Mouse (Mus musculus) midbrain, embryonic 10.5 days (tissue): Measurements from ENCODE around the gene Nudt21. TPM values are rescaled to one million over a fixed set of nuclear protein-coding genes. Genes with fewer than 3 reads are reported as not detected.
"Not testable (repeated sequence)": the region's sequence is repeated elsewhere in the genome, so short reads cannot be mapped to it uniquely, and the experiment has no call there.

Experiments
- DNase-seq: peaks from one replicate; pipeline ENCODE4 v3.0.0-alpha.2; 2017; ENCODE audit warnings: low spot score
- H3K27ac ChIP-seq: fragments of 300-500 bp; sonication (generic); replicated peaks from 2 replicates; pipeline ENCODE4 v1.5.1; 2016; ENCODE audit warnings: mild to moderate bottlenecking
- H3K27me3 ChIP-seq: fragments of 300-500 bp; sonication (generic); 2 replicates; pipeline ENCODE4 v1.6.1; 2016; ENCODE audit warnings: low read depth, mild to moderate bottlenecking; ENCODE audit not compliant: poor library complexity, severe bottlenecking
- H3K36me3 ChIP-seq: fragments of 300-500 bp; sonication (generic); 2 replicates; pipeline ENCODE4 v1.6.1; 2016; ENCODE audit warnings: mild to moderate bottlenecking, moderate library complexity
- H3K4me1 ChIP-seq: fragments of 300-500 bp; sonication (generic); 2 replicates; pipeline ENCODE4 v1.6.1; 2016
- H3K4me3 ChIP-seq: fragments of 300-500 bp; sonication (generic); 2 replicates; pipeline ENCODE4 v1.5.1; 2016; ENCODE audit warnings: mild to moderate bottlenecking, moderate library complexity
- H3K9me3 ChIP-seq: fragments of 300-500 bp; sonication (generic); replicated peaks from 2 replicates; pipeline ENCODE4 v1.6.1; 2016; ENCODE audit warnings: mild to moderate bottlenecking
- whole genome bisulfite sequencing: fragments of 180-500 bp; shearing (Covaris S2); methylation state at CpG from one replicate; pipeline ENCODE4 v1.1.7; 2016; 5-methylcytosine and 5-hydroxymethylcytosine counted together
- polyA plus RNA-seq: library from polyadenylated mRNA; unstranded; fragments of >200 nt; fragmentation: Nextera tagmentation; extraction: Ambion mirVana; gene quantifications from 2 replicates; pipeline ENCODE4 v1.2.1, GENCODE M21; 2016

Nudt21 gene
- polyA plus RNA-seq: 181 and 182 TPM in 2 replicates

- peaks cover 34% of the 10 kb centered on the region for H3K4me1 ChIP-seq
- H3K4me3 ChIP-seq: peak within 1 kb of the TSS; percentile 82
- H3K36me3 ChIP-seq: peaks cover 14% of the 10 kb centered on the region
- WGBS: under 1% methylated on average over 41 of the region's 41 CpGs
- H3K27me3 ChIP-seq: no peaks in the 10 kb centered on the region
- peak within 1 kb of the TSS; percentile 87 for H3K27ac ChIP-seq
- no peaks in the 10 kb centered on the region for H3K9me3 ChIP-seq
- peak; percentile 95 for DNase-seq
These were observed at the start of gene Nudt21, which contains the start of gene Ogfod1 for GRCm38 (mm10) chr8:94036944-94037524. Gene Nudt21, minus strand, starts transcription at chr8:94037031. Gene Ogfod1, plus strand, starts transcription at chr8:94037198.

GRCm38 (mm10) chr8:94076461-94077192, 39.8 kb upstream of the Nudt21 start:
- no peaks in the 10 kb centered on the region for H3K9me3 ChIP-seq

GRCm38 (mm10) chr8:94068793-94069192, 32.0 kb upstream of the Nudt21 start:
- H3K9me3 ChIP-seq: no peaks in the 10 kb centered on the region
- 96% methylated on average over 7 of the region's 7 CpGs for WGBS
- DNase-seq: no peak
- H3K36me3 ChIP-seq: peaks cover 49% of the 10 kb centered on the region
- H3K27me3 ChIP-seq: no peaks in the 10 kb centered on the region
- peaks cover 18% of the 10 kb centered on the region for H3K4me1 ChIP-seq
- no peak overlapping the region for H3K4me3 ChIP-seq
- no peak overlapping the region for H3K27ac ChIP-seq

More at GRCm38 (mm10) chr8:94076461-94077192, 39.8 kb upstream of the Nudt21 start:
- H3K36me3 ChIP-seq: peaks cover 48% of the 10 kb centered on the region
- 92% methylated on average over 12 of the region's 12 CpGs for WGBS
- H3K4me3 ChIP-seq: no peak overlapping the region
- H3K27ac ChIP-seq: no peak overlapping the region
- H3K4me1 ChIP-seq: no peaks in the 10 kb centered on the region
- no peak for DNase-seq
- no peaks in the 10 kb centered on the region for H3K27me3 ChIP-seq

- no peaks in the 10 kb centered on the region for H3K9me3 ChIP-seq
- WGBS: 55% methylated on average over 11 of the region's 11 CpGs
- H3K27me3 ChIP-seq: no peaks in the 10 kb centered on the region
- DNase-seq: peak; percentile 48
- H3K4me3 ChIP-seq: no peak overlapping the region
- H3K36me3 ChIP-seq: peaks cover 65% of the 10 kb centered on the region
- H3K27ac ChIP-seq: peak overlapping the region; percentile 77
- peaks cover 18% of the 10 kb centered on the region for H3K4me1 ChIP-seq
These were observed 29.5 kb upstream of the Nudt21 start for GRCm38 (mm10) chr8:94066121-94066863.

- H3K9me3 ChIP-seq: peaks cover 6% of the 10 kb centered on the region; the same call in 1 of the 2 replicates
- DNase-seq: peak; percentile 36
- no peak overlapping the region for H3K4me3 ChIP-seq
- no peak overlapping the region for H3K27ac ChIP-seq
- WGBS: 58% methylated on average over 6 of the region's 6 CpGs
- H3K4me1 ChIP-seq: no peaks in the 10 kb centered on the region
- H3K36me3 ChIP-seq: peaks cover 70% of the 10 kb centered on the region
- H3K27me3 ChIP-seq: no peaks in the 10 kb centered on the region
These were observed 20.5 kb upstream of the Nudt21 start for GRCm38 (mm10) chr8:94057157-94057854.

GRCm38 (mm10) chr8:94052696-94053095, 15.9 kb upstream of the Nudt21 start:
- no peak for DNase-seq
- Histone ChIP-seq H3K27me3 (no peaks in the 10 kb centered on the region), H3K4me3 (no peak overlapping the region), H3K36me3 (peaks cover 38% of the 10 kb centered on the region), H3K9me3 (no peaks in the 10 kb centered on the region), H3K27ac (no peak overlapping the region), H3K4me1 (no peaks in the 10 kb centered on the region)
- WGBS: 92% methylated on average over 12 of the region's 12 CpGs

GRCm38 (mm10) chr8:94047845-94048244, 11.0 kb upstream of the Nudt21 start:
- no peak overlapping the region for H3K27ac ChIP-seq
- H3K27me3 ChIP-seq: no peaks in the 10 kb centered on the region
- H3K9me3 ChIP-seq: no peaks in the 10 kb centered on the region
- H3K4me1 ChIP-seq: no peaks in the 10 kb centered on the region
- DNase-seq: no peak
- H3K4me3 ChIP-seq: no peak overlapping the region
- 94% methylated on average over 2 of the region's 2 CpGs for WGBS
- peaks cover 11% of the 10 kb centered on the region; the same call in 1 of the 2 replicates for H3K36me3 ChIP-seq

- Histone ChIP-seq H3K9me3 (no peaks in the 10 kb centered on the region), H3K4me3 (peak overlapping the region; percentile 82), H3K27ac (no peak overlapping the region), H3K36me3 (peaks cover 13% of the 10 kb centered on the region), H3K27me3 (no peaks in the 10 kb centered on the region), H3K4me1 (peaks cover 34% of the 10 kb centered on the region)
- 15% methylated on average over 15 of the region's 15 CpGs for WGBS
- DNase-seq: no peak
These were observed 975 bp upstream of the Nudt21 start for GRCm38 (mm10) chr8:94037806-94038205.

- H3K9me3 ChIP-seq, H3K27me3 ChIP-seq: not testable (repeated sequence)
- Histone ChIP-seq H3K36me3 (peaks cover 19% of the 10 kb centered on the region), H3K4me3 (peak overlapping the region; percentile 82), H3K4me1 (peaks cover 34% of the 10 kb centered on the region), H3K27ac (peak overlapping the region; percentile 87)
- DNase-seq: peak; percentile 78
- WGBS: under 1% methylated on average over 24 of the region's 32 CpGs
These were observed 290 bp downstream of the Nudt21 start for GRCm38 (mm10) chr8:94036541-94036940.

- H3K4me3 ChIP-seq: peak overlapping the region; percentile 82
- H3K9me3 ChIP-seq: no peaks in the 10 kb centered on the region
- peaks cover 29% of the 10 kb centered on the region for H3K36me3 ChIP-seq
- H3K4me1 ChIP-seq: peaks cover 34% of the 10 kb centered on the region
- H3K27ac ChIP-seq: no peak overlapping the region
- DNase-seq: no peak
- WGBS: 76% methylated on average over 5 of the region's 5 CpGs
- H3K27me3 ChIP-seq: no peaks in the 10 kb centered on the region
These were observed 1.6 kb downstream of the Nudt21 start for GRCm38 (mm10) chr8:94035200-94035599.

- WGBS: 64% methylated on average over 3 of the region's 3 CpGs
- Histone ChIP-seq H3K4me1 (peaks cover 34% of the 10 kb centered on the region), H3K27me3 (no peaks in the 10 kb centered on the region), H3K36me3 (peaks cover 35% of the 10 kb centered on the region), H3K4me3 (no peak overlapping the region), H3K9me3 (no peaks in the 10 kb centered on the region), H3K27ac (no peak overlapping the region; the same call in 1 of the 2 replicates)
- no peak for DNase-seq
These were observed 3.2 kb downstream of the Nudt21 start for GRCm38 (mm10) chr8:94033601-94034000.

GRCm38 (mm10) chr8:94029701-94030100, 7.1 kb downstream of the Nudt21 start:
- no peaks in the 10 kb centered on the region for H3K9me3 ChIP-seq
- H3K27me3 ChIP-seq: no peaks in the 10 kb centered on the region
- no peak overlapping the region for H3K27ac ChIP-seq
- WGBS: 97% methylated on average over 9 of the region's 9 CpGs
- no peak overlapping the region for H3K4me3 ChIP-seq
- H3K36me3 ChIP-seq: peaks cover 73% of the 10 kb centered on the region
- DNase-seq: no peak
- peaks cover 14% of the 10 kb centered on the region for H3K4me1 ChIP-seq
